Mouse (Mus musculus): ENCODE measurements around the gene Plcxd2. TPM values are rescaled to one million over a fixed set of nuclear protein-coding genes. Genes with fewer than 3 reads are reported as not detected.

Plcxd2 gene
- polyA plus RNA-seq, 1 experiment: 0.50 TPM

GRCm38 (mm10) chr16:46010906-46011220, 845 bp upstream of the Plcxd2 start:
- no peaks in the 10 kb centered on the region for H3K79me3 ChIP-seq (ENCODE audit: low read depth)
- H3K36me3 ChIP-seq (ENCODE audit: control insufficient read depth, insufficient read depth): no peaks in the 10 kb centered on the region
- peak overlapping the region; percentile 53 for H3ac ChIP-seq (ENCODE audit: control insufficient read depth, insufficient read length, low read depth)
- no peak for TF ChIP-seq FOSL1 (IDR thresholded peaks at IDR 0.05; ENCODE audit: insufficient read depth, low read length, poor library complexity, severe bottlenecking)
- TF ChIP-seq CEBPB (IDR thresholded peaks at IDR 0.05; ENCODE audit: low read depth): no peak
- TF ChIP-seq USF1 (IDR thresholded peaks at IDR 0.05; ENCODE audit: low read depth): peak; percentile 80
- no peaks in the 10 kb centered on the region for H3K79me2 ChIP-seq (ENCODE audit: control insufficient read depth, insufficient read depth)
- no peaks in the 10 kb centered on the region for H3K27me3 ChIP-seq (ENCODE audit: control insufficient read depth, insufficient read depth, insufficient read length)
- H3K4me3 ChIP-seq (ENCODE audit: insufficient read depth, poor library complexity, severe bottlenecking): peak overlapping the region; percentile 36

DNA sequence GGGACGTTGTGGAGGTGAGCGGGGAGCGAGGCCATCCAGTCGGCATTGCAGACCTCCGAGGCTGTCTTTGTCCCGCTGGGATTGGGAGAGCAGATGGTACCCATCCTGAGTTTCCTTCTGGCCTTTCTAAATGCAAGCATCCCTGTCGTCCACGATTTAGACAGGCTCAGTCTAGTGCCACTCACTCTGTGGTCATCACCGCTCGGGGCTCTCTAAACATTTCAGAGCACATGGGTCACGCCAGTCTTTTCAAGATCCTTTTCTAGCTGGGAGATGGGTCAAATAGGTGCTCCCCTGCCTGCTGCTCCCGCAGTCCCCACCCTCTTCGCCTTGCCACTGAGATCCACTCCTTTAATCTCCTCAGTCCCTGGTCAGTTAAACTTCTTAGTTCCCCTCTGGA, 301 bp downstream of the Plcxd2 start:
- Histone ChIP-seq H3K36me3 (ENCODE audit: control insufficient read depth, insufficient read depth) (no peaks in the 10 kb centered on the region), H3K79me2 (ENCODE audit: control insufficient read depth, insufficient read depth) (no peaks in the 10 kb centered on the region), H3K27me3 (ENCODE audit: control insufficient read depth, insufficient read depth, insufficient read length) (no peaks in the 10 kb centered on the region), H3K79me3 (ENCODE audit: low read depth) (no peaks in the 10 kb centered on the region), H3K4me3 (ENCODE audit: insufficient read depth, poor library complexity, severe bottlenecking) (peak overlapping the region; percentile 36), H3ac (ENCODE audit: control insufficient read depth, insufficient read length, low read depth) (peak overlapping the region; percentile 85)
- TF ChIP-seq MYOG (IDR thresholded peaks at IDR 0.05; ENCODE audit: control insufficient read depth, extremely low read depth, insufficient read length): no peak
- TF ChIP-seq CTCF (IDR thresholded peaks at IDR 0.05; ENCODE audit: control insufficient read depth, insufficient read depth, insufficient read length): no peak
- no peak for TF ChIP-seq USF1 (IDR thresholded peaks at IDR 0.05; ENCODE audit: low read depth)
- no peak for TF ChIP-seq MAX (IDR thresholded peaks at IDR 0.05)
- no peak for TF ChIP-seq FOSL1 (IDR thresholded peaks at IDR 0.05; ENCODE audit: insufficient read depth, low read length, poor library complexity, severe bottlenecking)
- no peak for TF ChIP-seq MYOD1 (IDR thresholded peaks at IDR 0.05; ENCODE audit: control insufficient read depth, insufficient read length, low read depth)
- no peak for TF ChIP-seq CEBPB (IDR thresholded peaks at IDR 0.05; ENCODE audit: low read depth)

- Histone ChIP-seq H3K36me3 (ENCODE audit: control insufficient read depth, insufficient read depth) (no peaks in the 10 kb centered on the region), H3K79me3 (ENCODE audit: low read depth) (no peaks in the 10 kb centered on the region)
- TF ChIP-seq MAX (IDR thresholded peaks at IDR 0.05) (no peak), CTCF (IDR thresholded peaks at IDR 0.05; ENCODE audit: control insufficient read depth, insufficient read depth, insufficient read length) (no peak), MYOG (IDR thresholded peaks at IDR 0.05; ENCODE audit: control insufficient read depth, extremely low read depth, insufficient read length) (no peak), USF1 (IDR thresholded peaks at IDR 0.05; ENCODE audit: low read depth) (no peak), MYOD1 (IDR thresholded peaks at IDR 0.05; ENCODE audit: control insufficient read depth, insufficient read length, low read depth) (no peak), CEBPB (IDR thresholded peaks at IDR 0.05; ENCODE audit: low read depth) (no peak), FOSL1 (IDR thresholded peaks at IDR 0.05; ENCODE audit: insufficient read depth, low read length, poor library complexity, severe bottlenecking) (no peak)
Observed at GRCm38 (mm10) chr16:46008766-46009165, 1.3 kb downstream of the Plcxd2 start.

DNA sequence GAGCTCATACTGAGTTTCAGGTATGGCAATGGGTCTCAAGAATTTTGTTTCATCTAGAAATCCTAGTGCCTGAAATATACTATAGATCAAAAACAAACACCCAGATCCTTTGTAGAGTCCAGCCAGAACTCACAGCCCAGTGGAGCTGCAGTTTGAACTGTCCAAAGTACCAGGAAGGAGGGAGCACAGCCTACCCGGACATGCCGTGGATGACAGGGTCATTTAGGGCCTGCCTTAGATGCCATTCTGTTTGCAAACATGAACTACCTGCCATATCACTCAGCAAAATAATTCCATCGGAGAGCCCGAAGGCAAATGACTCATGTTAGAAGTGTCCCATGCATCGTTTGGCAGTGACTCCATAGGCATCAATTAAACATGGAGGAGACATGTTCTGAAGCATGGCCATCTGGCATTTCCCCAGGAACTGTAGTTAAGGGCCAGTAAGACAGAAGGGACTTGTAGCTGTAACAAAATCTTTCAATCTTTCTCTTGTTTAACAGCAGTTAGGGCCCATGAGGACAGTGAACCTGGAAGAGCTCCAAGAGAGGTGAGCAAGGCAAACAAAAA, 1.9 kb downstream of the Plcxd2 start:
- no peak overlapping the region for H3ac ChIP-seq (ENCODE audit: control insufficient read depth, insufficient read length, low read depth)

More at GRCm38 (mm10) chr16:46008766-46009165, 1.3 kb downstream of the Plcxd2 start:
- Histone ChIP-seq H3K4me3 (ENCODE audit: insufficient read depth, poor library complexity, severe bottlenecking) (no peak overlapping the region), H3ac (ENCODE audit: control insufficient read depth, insufficient read length, low read depth) (no peak overlapping the region), H3K27me3 (ENCODE audit: control insufficient read depth, insufficient read depth, insufficient read length) (no peaks in the 10 kb centered on the region), H3K79me2 (ENCODE audit: control insufficient read depth, insufficient read depth) (no peaks in the 10 kb centered on the region)

GRCm38 (mm10) chr16:46006261-46006660, 3.8 kb downstream of the Plcxd2 start:
- Histone ChIP-seq H3K79me3 (ENCODE audit: low read depth) (no peaks in the 10 kb centered on the region), H3ac (ENCODE audit: control insufficient read depth, insufficient read length, low read depth) (no peak overlapping the region), H3K27me3 (ENCODE audit: control insufficient read depth, insufficient read depth, insufficient read length) (no peaks in the 10 kb centered on the region), H3K79me2 (ENCODE audit: control insufficient read depth, insufficient read depth) (no peaks in the 10 kb centered on the region), H3K4me3 (ENCODE audit: insufficient read depth, poor library complexity, severe bottlenecking) (no peak overlapping the region), H3K36me3 (ENCODE audit: control insufficient read depth, insufficient read depth) (no peaks in the 10 kb centered on the region)
- TF ChIP-seq USF1 (IDR thresholded peaks at IDR 0.05; ENCODE audit: low read depth) (no peak), MYOD1 (IDR thresholded peaks at IDR 0.05; ENCODE audit: control insufficient read depth, insufficient read length, low read depth) (no peak), MAX (IDR thresholded peaks at IDR 0.05) (no peak), CTCF (IDR thresholded peaks at IDR 0.05; ENCODE audit: control insufficient read depth, insufficient read depth, insufficient read length) (no peak)

More for the DNA sequence above, 1.9 kb downstream of the Plcxd2 start:
- Histone ChIP-seq H3K79me3 (ENCODE audit: low read depth) (no peaks in the 10 kb centered on the region), H3K4me3 (ENCODE audit: insufficient read depth, poor library complexity, severe bottlenecking) (no peak overlapping the region), H3K27me3 (ENCODE audit: control insufficient read depth, insufficient read depth, insufficient read length) (no peaks in the 10 kb centered on the region), H3K79me2 (ENCODE audit: control insufficient read depth, insufficient read depth) (no peaks in the 10 kb centered on the region), H3K36me3 (ENCODE audit: control insufficient read depth, insufficient read depth) (no peaks in the 10 kb centered on the region)
- TF ChIP-seq USF1 (IDR thresholded peaks at IDR 0.05; ENCODE audit: low read depth): no peak
- TF ChIP-seq MYOD1 (IDR thresholded peaks at IDR 0.05; ENCODE audit: control insufficient read depth, insufficient read length, low read depth): no peak
- TF ChIP-seq FOSL1 (IDR thresholded peaks at IDR 0.05; ENCODE audit: insufficient read depth, low read length, poor library complexity, severe bottlenecking): no peak
- TF ChIP-seq MYOG (IDR thresholded peaks at IDR 0.05; ENCODE audit: control insufficient read depth, extremely low read depth, insufficient read length): no peak
- TF ChIP-seq CEBPB (IDR thresholded peaks at IDR 0.05; ENCODE audit: low read depth): no peak
- TF ChIP-seq MAX (IDR thresholded peaks at IDR 0.05): no peak
- no peak for TF ChIP-seq CTCF (IDR thresholded peaks at IDR 0.05; ENCODE audit: control insufficient read depth, insufficient read depth, insufficient read length)

DNA sequence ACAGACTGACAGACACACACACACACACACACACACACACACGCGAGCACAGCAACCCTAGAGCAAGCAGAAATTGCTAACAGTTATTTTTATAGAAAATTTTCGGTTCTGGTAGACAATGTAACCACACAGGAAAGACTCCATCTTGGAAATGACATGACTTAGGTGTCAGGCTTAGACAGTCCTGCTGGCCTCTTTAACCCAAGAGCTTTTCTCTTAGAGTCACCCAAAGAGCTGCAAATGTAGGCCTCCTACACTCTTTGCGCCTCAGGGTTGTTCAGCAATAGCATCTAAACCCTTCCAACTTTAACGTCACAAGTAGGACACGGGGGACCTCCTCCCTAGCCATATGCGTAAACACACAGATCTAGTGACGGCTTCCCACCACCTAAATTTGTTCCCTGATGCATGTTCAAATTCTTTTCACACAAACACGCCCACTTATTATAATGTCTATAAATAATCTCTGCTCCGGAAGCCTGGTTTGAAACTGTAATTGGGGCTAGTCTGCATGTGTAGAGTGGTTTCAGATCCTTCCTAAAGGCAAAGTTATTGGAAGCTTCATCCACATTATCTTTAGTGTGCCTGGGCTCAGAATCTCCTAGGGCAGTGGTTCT, 8.4 kb downstream of the Plcxd2 start:
- Histone ChIP-seq H3K36me3 (ENCODE audit: control insufficient read depth, insufficient read depth) (no peaks in the 10 kb centered on the region), H3K4me3 (ENCODE audit: insufficient read depth, poor library complexity, severe bottlenecking) (no peak overlapping the region), H3ac (ENCODE audit: control insufficient read depth, insufficient read length, low read depth) (no peak overlapping the region), H3K79me3 (ENCODE audit: low read depth) (no peaks in the 10 kb centered on the region), H3K27me3 (ENCODE audit: control insufficient read depth, insufficient read depth, insufficient read length) (no peaks in the 10 kb centered on the region), H3K79me2 (ENCODE audit: control insufficient read depth, insufficient read depth) (no peaks in the 10 kb centered on the region)
- TF ChIP-seq FOSL1 (IDR thresholded peaks at IDR 0.05; ENCODE audit: insufficient read depth, low read length, poor library complexity, severe bottlenecking): no peak
